Comparison of ENCODE assay signal across 12 mouse cellular contexts in genomic region chr1:154223807-154224207, GRCm38 (mm10). TPM values are rescaled to one million over a fixed set of nuclear protein-coding genes. Genes with fewer than 3 reads are reported as not detected.
DNase-seq lines count a peak whose midpoint lies in the region; ATAC-seq and TF ChIP-seq lines count a peak whose summit lies in the region.
"Had no signal": no experiment of that assay in that cellular context is flagged by ENCODE, and none has a peak within 500 bp of the region (broad histone marks: within the 10 kb centered on the region; RNA-seq: fewer than 3 reads in every experiment).

No protein-coding gene starts in this region.

- no peaks in the 10 kb centered on the region for H3K9me3 ChIP-seq in CH12.LX (replicated peaks; ENCODE audit: low read length)
- no peaks in the 10 kb centered on the region for H3K9me3 ChIP-seq in midbrain, embryonic 16.5 days (replicated peaks; ENCODE audit: control insufficient read depth, low read length, poor library complexity, severe bottlenecking)
- H3K9me3 ChIP-seq: embryonic facial prominence, embryonic 15.5 days; liver, embryonic 15.5 days had no signal

- no peak overlapping the region for H3K4me2 ChIP-seq in CH12.LX (ENCODE audit: insufficient read depth, low read depth, poor library complexity, severe bottlenecking)
- H3K4me2 ChIP-seq in midbrain, embryonic 16.5 days (ENCODE audit: low read length), result no peak overlapping the region
- H3K4me2 ChIP-seq: embryonic facial prominence, embryonic 15.5 days; liver, embryonic 15.5 days had no signal

- peak; percentile 41 for TF ChIP-seq RAD21 in CH12.LX (IDR thresholded peaks at IDR 0.05; ENCODE audit: low read depth, low read length)

- no peak for TF ChIP-seq POLR2A in CH12.LX (IDR thresholded peaks at IDR 0.05; ENCODE audit: low read depth, low read length)

- no peaks in the 10 kb centered on the region for H3K36me3 ChIP-seq in CH12.LX (replicated peaks in 1 of 2; ENCODE audit: control insufficient read depth in 1 of 2, insufficient read depth in 1 of 2, low read length in 1 of 2)
- H3K36me3 ChIP-seq in midbrain, embryonic 16.5 days (ENCODE audit: control insufficient read depth, insufficient read depth, low read length), result no peaks in the 10 kb centered on the region
- H3K36me3 ChIP-seq: embryonic facial prominence, embryonic 15.5 days; liver, embryonic 15.5 days had no signal

- H3K27ac ChIP-seq in CH12.LX (ENCODE audit: insufficient read depth, low read depth), result no peak overlapping the region
- H3K27ac ChIP-seq in midbrain, embryonic 16.5 days (ENCODE audit: low read length), result no peak overlapping the region
- H3K27ac ChIP-seq: embryonic facial prominence, embryonic 15.5 days; liver, embryonic 15.5 days had no signal

- H3K27me3 ChIP-seq in CH12.LX (replicated peaks), result no peaks in the 10 kb centered on the region
- H3K27me3 ChIP-seq in midbrain, embryonic 16.5 days (ENCODE audit: control insufficient read depth, insufficient read depth, low read depth, low read length), result no peaks in the 10 kb centered on the region
- H3K27me3 ChIP-seq: embryonic facial prominence, embryonic 15.5 days; liver, embryonic 15.5 days had no signal

- DNase-seq in cerebellum, postnatal 10 days, result peak; percentile 48 to 59
- DNase-seq in cerebellum, postnatal 4 days (ENCODE audit: low spot score in 2 of 2), result no peak
- peak; percentile 1 for DNase-seq in CH12.LX (ENCODE audit: extremely low read depth)
- DNase-seq in layer of hippocampus, adult 9-11 months, result peak; percentile 76
- no peak for DNase-seq in adrenal gland, postnatal 14 days
- no peak for DNase-seq in ovary, postnatal 36 days (ENCODE audit: low spot score)
- DNase-seq in kidney, postnatal 36 days, result no peak
- DNase-seq: kidney, postnatal 25 days had no signal

- TF ChIP-seq EP300 in CH12.LX (IDR thresholded peaks at IDR 0.05; ENCODE audit: low read length), result no peak

- no peak overlapping the region for H3K9ac ChIP-seq in CH12.LX (ENCODE audit: insufficient read depth, low read depth)
- no peak overlapping the region for H3K9ac ChIP-seq in midbrain, embryonic 16.5 days (ENCODE audit: low read depth, low read length)
- H3K9ac ChIP-seq: embryonic facial prominence, embryonic 15.5 days; liver, embryonic 15.5 days had no signal

- peak; percentile 94 for ATAC-seq in midbrain, embryonic 16.5 days

- TF ChIP-seq CTCF in CH12.LX (conservative IDR thresholded peaks at IDR 0.05 in 1 of 2, IDR thresholded peaks at IDR 0.05 in 1 of 2; ENCODE audit: low read depth in 2 of 2, low read length in 2 of 2), result peak in 1 of 2 experiments; percentile 36; a peak in 2 of 4 replicates

- H3K79me2 ChIP-seq in CH12.LX (replicated peaks; ENCODE audit: control insufficient read depth, extremely low read depth, insufficient read depth, poor library complexity, severe bottlenecking), result no peaks in the 10 kb centered on the region

- 4% methylated on average over 1 of the region's 1 CpGs for WGBS in midbrain, embryonic 16.5 days

- peaks cover 0 to 8% of the 10 kb centered on the region in 2 experiments; a peak in 2 of 4 replicates for H3K4me1 ChIP-seq in CH12.LX (ENCODE audit: control insufficient read depth in 1 of 2, insufficient read depth in 2 of 2)
- H3K4me1 ChIP-seq in midbrain, embryonic 16.5 days (ENCODE audit: control insufficient read depth, insufficient read depth, low read length), result 0 out of 2 replicates have a peak, but pooled peaks cover 3% of the 10 kb centered on the region
- H3K4me1 ChIP-seq: embryonic facial prominence, embryonic 15.5 days; liver, embryonic 15.5 days had no signal

- dilution Hi-C loops in CH12.LX (cut with MboI; ENCODE audit: extremely low pct_ligation_motif_present, extremely low pct_unique_long_range_greater_than_20kb, low sequenced_read_pairs), result no loop called here

- in situ Hi-C loops in CH12.LX (cut with MboI; ENCODE audit: low pct_ligation_motif_present, low pct_unique_long_range_greater_than_20kb, low sequenced_read_pairs), result no loop called here

- H3K4me3 ChIP-seq in CH12.LX (replicated peaks in 1 of 3; ENCODE audit: low read depth in 2 of 3, low read length in 2 of 3, poor library complexity in 1 of 3), result no peak overlapping the region
- H3K4me3 ChIP-seq in midbrain, embryonic 16.5 days (ENCODE audit: low read depth, low read length), result no peak overlapping the region
- H3K4me3 ChIP-seq: embryonic facial prominence, embryonic 15.5 days; liver, embryonic 15.5 days had no signal

TF ChIP-seq in CH12.LX, 34 proteins besides CTCF, POLR2A, EP300 and RAD21:
- no peak for TF ChIP-seq E2F4 (IDR thresholded peaks at IDR 0.05; ENCODE audit: insufficient replicate concordance, low read depth, low read length)
- TF ChIP-seq RCOR1 (conservative IDR thresholded peaks at IDR 0.05; ENCODE audit: low read depth, low read length), result no peak
- no peak for TF ChIP-seq NRF1 (IDR thresholded peaks at IDR 0.05; ENCODE audit: low read depth, low read length)
- TF ChIP-seq NELFE (IDR thresholded peaks at IDR 0.05; ENCODE audit: low read depth, low read length), result no peak
- no peak for TF ChIP-seq IRF4 (IDR thresholded peaks at IDR 0.05; ENCODE audit: low read depth, low read length)
- no peak for TF ChIP-seq ELF1 (IDR thresholded peaks at IDR 0.05; ENCODE audit: low read depth, low read length)
- TF ChIP-seq KAT2A (IDR thresholded peaks at IDR 0.05; ENCODE audit: insufficient replicate concordance, low read length), result no peak
- TF ChIP-seq ZKSCAN1 (IDR thresholded peaks at IDR 0.05; ENCODE audit: borderline replicate concordance, low read depth, low read length), result no peak
- TF ChIP-seq MEF2A (IDR thresholded peaks at IDR 0.05; ENCODE audit: borderline replicate concordance, low read depth, low read length), result no peak
- TF ChIP-seq MYC (IDR thresholded peaks at IDR 0.05; ENCODE audit: low read depth, low read length), result no peak
- no peak for TF ChIP-seq MXI1 (IDR thresholded peaks at IDR 0.05; ENCODE audit: low read depth, low read length)
- no peak for TF ChIP-seq SIN3A (IDR thresholded peaks at IDR 0.05; ENCODE audit: low read length)
- no peak for TF ChIP-seq JUND (conservative IDR thresholded peaks at IDR 0.05; ENCODE audit: low read depth, low read length)
- no peak for TF ChIP-seq USF2 (conservative IDR thresholded peaks at IDR 0.05; ENCODE audit: low read depth, low read length)
- no peak for TF ChIP-seq SMC3 (IDR thresholded peaks at IDR 0.05; ENCODE audit: low read depth, low read length)
- no peak for TF ChIP-seq PAX5 (IDR thresholded peaks at IDR 0.05; ENCODE audit: low read length)
- no peak for TF ChIP-seq TCF12 (IDR thresholded peaks at IDR 0.05; ENCODE audit: low read depth, low read length)
- no peak for TF ChIP-seq ZMIZ1 (IDR thresholded peaks at IDR 0.05; ENCODE audit: low read depth, low read length)
- no peak for TF ChIP-seq UBTF (IDR thresholded peaks at IDR 0.05; ENCODE audit: low read depth, low read length)

RNA-seq across cellular contexts. Expression of gene Zfp648, which starts 22.8 kb away (rescaled TPM):
- total RNA-seq in CH12.LX (2012; rRNA removed) (not detected in 2 replicates), CH12.LX (2014; rRNA removed) (not detected in 2 replicates)
- not detected in 2 replicates for polyA plus RNA-seq in CH12.LX (2012; ENCODE audit: insufficient read length, low read depth)
- polyA plus RNA-seq in midbrain, embryonic 16.5 days (2015; fragmentation: Nextera tagmentation; extraction: Ambion mirVana), result 1.2 and 1.3 TPM in 2 replicates
- total RNA-seq in adrenal gland, postnatal 14 days (2021), result 0.30 TPM in 2 replicates
- polyA plus RNA-seq: heart, embryonic 14.5 days; liver, embryonic 15.5 days had no signal

Comparison
In these comparisons a context has a peak if more than half of its experiments do, and no peak if none do; other contexts are left out.
1. DNase-seq: peak in cerebellum, postnatal 10 days (2 of 2), CH12.LX (single experiment) and layer of hippocampus, adult 9-11 months (single experiment); none in cerebellum, postnatal 4 days (0 of 2), adrenal gland, postnatal 14 days (single experiment), ovary, postnatal 36 days (single experiment) and kidney, postnatal 36 days (0 of 2).